Mouse (Mus musculus): ENCODE results near the gene Esyt1.
A peak's percentile ranks its signal among the peaks of the same experiment; 100 is the strongest.
"Not testable (repeated sequence)": the region's sequence is repeated elsewhere in the genome, so short reads cannot be mapped to it uniquely, and the experiment has no call there.

The Esyt1 gene

GRCm38 (mm10) chr10:128504012-128504411 is 21.7 kb downstream of the Esyt1 start:
- DNase-seq: no peak

- DNase-seq: no peak
Observed at GRCm38 (mm10) chr10:128503532-128503931, 22.1 kb downstream of the Esyt1 start.

- peak; percentile 36 for DNase-seq
Observed at GRCm38 (mm10) chr10:128502341-128502740, 23.3 kb downstream of the Esyt1 start.

- peak; percentile 56 for DNase-seq
Observed at GRCm38 (mm10) chr10:128499116-128499671, 26.5 kb downstream of the Esyt1 start.

GRCm38 (mm10) chr10:128498590-128498989 is 27.1 kb downstream of the Esyt1 start, which contains the start of gene Myl6b:
Gene Myl6b, minus strand, starts transcription at chr10:128498685.
- DNase-seq: peak; percentile 96

GRCm38 (mm10) chr10:128497134-128497737 is 28.4 kb downstream of the Esyt1 start:
- DNase-seq: no peak

- no peak for DNase-seq
Observed at GRCm38 (mm10) chr10:128496509-128497077, 29.1 kb downstream of the Esyt1 start.

GRCm38 (mm10) chr10:128495903-128496302 is 29.8 kb downstream of the Esyt1 start:
- DNase-seq: no peak

GRCm38 (mm10) chr10:128495270-128495669 is 30.4 kb downstream of the Esyt1 start:
- DNase-seq: no peak

- no peak for DNase-seq
Observed at GRCm38 (mm10) chr10:128494667-128495245, 30.9 kb downstream of the Esyt1 start.

- DNase-seq: peak; percentile 98
Observed at GRCm38 (mm10) chr10:128493695-128494666, 31.7 kb downstream of the Esyt1 start, which contains the start of gene Myl6. Gene Myl6, minus strand, starts transcription at chr10:128494145.

- no peak for DNase-seq
Observed at GRCm38 (mm10) chr10:128493319-128493694, 32.4 kb downstream of the Esyt1 start.

GRCm38 (mm10) chr10:128492633-128493311 is 32.9 kb downstream of the Esyt1 start:
- DNase-seq: peak; percentile 80

GRCm38 (mm10) chr10:128492051-128492450 is 33.6 kb downstream of the Esyt1 start:
- not testable (repeated sequence) for DNase-seq

GRCm38 (mm10) chr10:128491495-128491894 is 34.2 kb downstream of the Esyt1 start:
- peak; percentile 50 for DNase-seq

GRCm38 (mm10) chr10:128490912-128491311 is 34.8 kb downstream of the Esyt1 start:
- no peak for DNase-seq

- no peak for DNase-seq
Observed at GRCm38 (mm10) chr10:128490232-128490631, 35.4 kb downstream of the Esyt1 start.

GRCm38 (mm10) chr10:128489785-128490184 is 35.9 kb downstream of the Esyt1 start:
- DNase-seq: no peak

- no peak for DNase-seq
Observed at GRCm38 (mm10) chr10:128489380-128489779, 36.3 kb downstream of the Esyt1 start.

- no peak for DNase-seq
Observed at GRCm38 (mm10) chr10:128488776-128489175, 36.9 kb downstream of the Esyt1 start.

GRCm38 (mm10) chr10:128487861-128488712 is 37.6 kb downstream of the Esyt1 start:
- DNase-seq: no peak
